Mouse (Mus musculus): Measurements from ENCODE around the gene Dagla. TPM values are rescaled to one million over a fixed set of nuclear protein-coding genes. Genes with fewer than 3 reads are reported as not detected.
A peak's percentile ranks its signal among the peaks of the same experiment; 100 is the strongest.

The Dagla gene
- polyA plus RNA-seq, 1 experiment from 2014 or later = 3.2 TPM

- Histone ChIP-seq H3K36me3 (ENCODE audit: insufficient read depth, low read length) (no peaks in the 10 kb centered on the region), H3K4me3 (ENCODE audit: low read length) (no peak overlapping the region), H3K27ac (ENCODE audit: low read length) (no peak overlapping the region), H3K4me1 (ENCODE audit: insufficient read depth, low read length) (peaks cover 49% of the 10 kb centered on the region), H3K27me3 (ENCODE audit: insufficient read depth, low read length) (no peaks in the 10 kb centered on the region), H3K9me3 (ENCODE audit: low read length) (no peaks in the 10 kb centered on the region), H3K4me2 (replicated peaks; ENCODE audit: low read depth, low read length) (no peak overlapping the region), H3K9ac (replicated peaks; ENCODE audit: low read length) (no peak overlapping the region)
- WGBS = 36% methylated on average over 5 of the region's 5 CpGs
- no peak for ATAC-seq (ENCODE audit: low FRiP score, low TSS enrichment)
Observed at GRCm38 (mm10) chr19:10274056-10274455, 30.6 kb downstream of the Dagla start.

- H3K27ac ChIP-seq (ENCODE audit: low read length) = no peak overlapping the region
- peaks cover 36% of the 10 kb centered on the region for H3K4me1 ChIP-seq (ENCODE audit: insufficient read depth, low read length)
- no peaks in the 10 kb centered on the region for H3K9me3 ChIP-seq (ENCODE audit: low read length)
- H3K27me3 ChIP-seq (ENCODE audit: insufficient read depth, low read length) = no peaks in the 10 kb centered on the region
- 15% methylated on average over 11 of the region's 11 CpGs for WGBS
- peak overlapping the region; percentile 19; the same call in 1 of the 2 replicates for H3K4me2 ChIP-seq (replicated peaks; ENCODE audit: low read depth, low read length)
- ATAC-seq (ENCODE audit: low FRiP score, low TSS enrichment) = peak; percentile 25
- H3K9ac ChIP-seq (replicated peaks; ENCODE audit: low read length) = peak overlapping the region; percentile 44
- H3K36me3 ChIP-seq (ENCODE audit: insufficient read depth, low read length) = no peaks in the 10 kb centered on the region
- H3K4me3 ChIP-seq (ENCODE audit: low read length) = no peak overlapping the region
Observed at GRCm38 (mm10) chr19:10272746-10273145, 31.9 kb downstream of the Dagla start.

GRCm38 (mm10) chr19:10271592-10271991, 33.1 kb downstream of the Dagla start:
- no peak for ATAC-seq (ENCODE audit: low FRiP score, low TSS enrichment)
- H3K36me3 ChIP-seq (ENCODE audit: insufficient read depth, low read length) = no peaks in the 10 kb centered on the region
- no peaks in the 10 kb centered on the region for H3K9me3 ChIP-seq (ENCODE audit: low read length)
- H3K9ac ChIP-seq (replicated peaks; ENCODE audit: low read length) = no peak overlapping the region
- H3K27me3 ChIP-seq (ENCODE audit: insufficient read depth, low read length) = no peaks in the 10 kb centered on the region
- 84% methylated on average over 7 of the region's 7 CpGs for WGBS
- no peak overlapping the region for H3K27ac ChIP-seq (ENCODE audit: low read length)
- no peak overlapping the region for H3K4me3 ChIP-seq (ENCODE audit: low read length)
- peaks cover 35% of the 10 kb centered on the region for H3K4me1 ChIP-seq (ENCODE audit: insufficient read depth, low read length)
- no peak overlapping the region for H3K4me2 ChIP-seq (replicated peaks; ENCODE audit: low read depth, low read length)

- H3K4me3 ChIP-seq (ENCODE audit: low read length) = no peak overlapping the region
- H3K4me1 ChIP-seq (ENCODE audit: insufficient read depth, low read length) = peaks cover 37% of the 10 kb centered on the region
- no peak overlapping the region for H3K27ac ChIP-seq (ENCODE audit: low read length)
- 89% methylated on average over 5 of the region's 5 CpGs for WGBS
- H3K27me3 ChIP-seq (ENCODE audit: insufficient read depth, low read length) = no peaks in the 10 kb centered on the region
- no peaks in the 10 kb centered on the region for H3K36me3 ChIP-seq (ENCODE audit: insufficient read depth, low read length)
- no peak overlapping the region for H3K4me2 ChIP-seq (replicated peaks; ENCODE audit: low read depth, low read length)
- H3K9ac ChIP-seq (replicated peaks; ENCODE audit: low read length) = no peak overlapping the region
- ATAC-seq (ENCODE audit: low FRiP score, low TSS enrichment) = no peak
- H3K9me3 ChIP-seq (ENCODE audit: low read length) = no peaks in the 10 kb centered on the region
Observed at GRCm38 (mm10) chr19:10270356-10270755, 34.3 kb downstream of the Dagla start.

- WGBS = 77% methylated on average over 15 of the region's 15 CpGs
- ATAC-seq (ENCODE audit: low FRiP score, low TSS enrichment) = no peak
- H3K9ac ChIP-seq (replicated peaks; ENCODE audit: low read length) = no peak overlapping the region
- no peaks in the 10 kb centered on the region for H3K27me3 ChIP-seq (ENCODE audit: insufficient read depth, low read length)
- H3K27ac ChIP-seq (ENCODE audit: low read length) = no peak overlapping the region
- H3K9me3 ChIP-seq (ENCODE audit: low read length) = no peaks in the 10 kb centered on the region
- peaks cover 30% of the 10 kb centered on the region for H3K4me1 ChIP-seq (ENCODE audit: insufficient read depth, low read length)
- H3K4me2 ChIP-seq (replicated peaks; ENCODE audit: low read depth, low read length) = no peak overlapping the region
- no peak overlapping the region for H3K4me3 ChIP-seq (ENCODE audit: low read length)
- no peaks in the 10 kb centered on the region for H3K36me3 ChIP-seq (ENCODE audit: insufficient read depth, low read length)
Observed at GRCm38 (mm10) chr19:10268851-10269250, 35.8 kb downstream of the Dagla start.

GRCm38 (mm10) chr19:10267953-10268352, 36.7 kb downstream of the Dagla start:
- Histone ChIP-seq H3K4me2 (replicated peaks; ENCODE audit: low read depth, low read length) (no peak overlapping the region), H3K9ac (replicated peaks; ENCODE audit: low read length) (no peak overlapping the region), H3K36me3 (ENCODE audit: insufficient read depth, low read length) (no peaks in the 10 kb centered on the region), H3K4me3 (ENCODE audit: low read length) (no peak overlapping the region), H3K27me3 (ENCODE audit: insufficient read depth, low read length) (no peaks in the 10 kb centered on the region), H3K9me3 (ENCODE audit: low read length) (no peaks in the 10 kb centered on the region), H3K27ac (ENCODE audit: low read length) (no peak overlapping the region), H3K4me1 (ENCODE audit: insufficient read depth, low read length) (peaks cover 21% of the 10 kb centered on the region)
- ATAC-seq (ENCODE audit: low FRiP score, low TSS enrichment) = no peak
- WGBS = 78% methylated on average over 10 of the region's 10 CpGs

GRCm38 (mm10) chr19:10267057-10267456, 37.6 kb downstream of the Dagla start:
- Histone ChIP-seq H3K4me3 (ENCODE audit: low read length) (no peak overlapping the region), H3K27me3 (ENCODE audit: insufficient read depth, low read length) (no peaks in the 10 kb centered on the region), H3K4me1 (ENCODE audit: insufficient read depth, low read length) (peaks cover 16% of the 10 kb centered on the region), H3K9ac (replicated peaks; ENCODE audit: low read length) (peak overlapping the region; percentile 46), H3K36me3 (ENCODE audit: insufficient read depth, low read length) (no peaks in the 10 kb centered on the region), H3K9me3 (ENCODE audit: low read length) (no peaks in the 10 kb centered on the region), H3K4me2 (replicated peaks; ENCODE audit: low read depth, low read length) (peak overlapping the region; percentile 2; the same call in 1 of the 2 replicates), H3K27ac (ENCODE audit: low read length) (peak overlapping the region; percentile 70)
- WGBS = 16% methylated on average over 15 of the region's 15 CpGs
- peak; percentile 56 for ATAC-seq (ENCODE audit: low FRiP score, low TSS enrichment)

- WGBS = 14% methylated on average over 14 of the region's 14 CpGs
- peak overlapping the region; percentile 70 for H3K27ac ChIP-seq (ENCODE audit: low read length)
- no peaks in the 10 kb centered on the region for H3K36me3 ChIP-seq (ENCODE audit: insufficient read depth, low read length)
- H3K4me2 ChIP-seq (replicated peaks; ENCODE audit: low read depth, low read length) = peak overlapping the region; percentile 2; the same call in 1 of the 2 replicates
- no peaks in the 10 kb centered on the region for H3K27me3 ChIP-seq (ENCODE audit: insufficient read depth, low read length)
- no peaks in the 10 kb centered on the region for H3K9me3 ChIP-seq (ENCODE audit: low read length)
- peaks cover 16% of the 10 kb centered on the region for H3K4me1 ChIP-seq (ENCODE audit: insufficient read depth, low read length)
- no peak overlapping the region for H3K9ac ChIP-seq (replicated peaks; ENCODE audit: low read length)
- peak; percentile 78 for ATAC-seq (ENCODE audit: low FRiP score, low TSS enrichment)
- H3K4me3 ChIP-seq (ENCODE audit: low read length) = no peak overlapping the region
Observed at GRCm38 (mm10) chr19:10266196-10266850, 38.4 kb downstream of the Dagla start.

GRCm38 (mm10) chr19:10261369-10261768, 43.3 kb downstream of the Dagla start:
- Histone ChIP-seq H3K4me2 (replicated peaks; ENCODE audit: low read depth, low read length) (no peak overlapping the region), H3K27ac (ENCODE audit: low read length) (no peak overlapping the region), H3K27me3 (ENCODE audit: insufficient read depth, low read length) (no peaks in the 10 kb centered on the region), H3K36me3 (ENCODE audit: insufficient read depth, low read length) (no peaks in the 10 kb centered on the region), H3K4me3 (ENCODE audit: low read length) (no peak overlapping the region), H3K4me1 (ENCODE audit: insufficient read depth, low read length) (peaks cover 4% of the 10 kb centered on the region; the same call in 1 of the 2 replicates), H3K9ac (replicated peaks; ENCODE audit: low read length) (no peak overlapping the region), H3K9me3 (ENCODE audit: low read length) (no peaks in the 10 kb centered on the region)
- WGBS = 72% methylated on average over 7 of the region's 7 CpGs
- no peak for ATAC-seq (ENCODE audit: low FRiP score, low TSS enrichment)

GRCm38 (mm10) chr19:10258279-10259011, 46.2 kb downstream of the Dagla start:
- H3K9ac ChIP-seq (replicated peaks; ENCODE audit: low read length) = no peak overlapping the region
- H3K27me3 ChIP-seq (ENCODE audit: insufficient read depth, low read length) = no peaks in the 10 kb centered on the region
- peak; percentile 46 for ATAC-seq (ENCODE audit: low FRiP score, low TSS enrichment)
- WGBS = 18% methylated on average over 6 of the region's 6 CpGs
- H3K27ac ChIP-seq (ENCODE audit: low read length) = no peak overlapping the region
- H3K36me3 ChIP-seq (ENCODE audit: insufficient read depth, low read length) = no peaks in the 10 kb centered on the region
- H3K9me3 ChIP-seq (ENCODE audit: low read length) = no peaks in the 10 kb centered on the region
- H3K4me1 ChIP-seq (ENCODE audit: insufficient read depth, low read length) = no peaks in the 10 kb centered on the region
- no peak overlapping the region for H3K4me2 ChIP-seq (replicated peaks; ENCODE audit: low read depth, low read length)
- H3K4me3 ChIP-seq (ENCODE audit: low read length) = no peak overlapping the region
